Mouse (Mus musculus) neural tube, postnatal 0 days (tissue): ENCODE data around the gene Cpb1. TPM values are rescaled to one million over a fixed set of nuclear protein-coding genes. Genes with fewer than 3 reads are reported as not detected.

Source experiments
- microRNA-seq: library from miRNA; unstranded; fragments of <30 nt; microRNA quantifications from one replicate; pipeline ENCODE4, GENCODE M21; 2016
- polyA plus RNA-seq: library from polyadenylated mRNA; unstranded; fragments of >200 nt; fragmentation: Nextera tagmentation; extraction: Ambion mirVana; gene quantifications from 2 replicates; pipeline ENCODE4 v1.2.1, GENCODE M21; 2015

The Cpb1 gene
- 0.35 and 0.79 TPM in 2 replicates for polyA plus RNA-seq

DNA sequence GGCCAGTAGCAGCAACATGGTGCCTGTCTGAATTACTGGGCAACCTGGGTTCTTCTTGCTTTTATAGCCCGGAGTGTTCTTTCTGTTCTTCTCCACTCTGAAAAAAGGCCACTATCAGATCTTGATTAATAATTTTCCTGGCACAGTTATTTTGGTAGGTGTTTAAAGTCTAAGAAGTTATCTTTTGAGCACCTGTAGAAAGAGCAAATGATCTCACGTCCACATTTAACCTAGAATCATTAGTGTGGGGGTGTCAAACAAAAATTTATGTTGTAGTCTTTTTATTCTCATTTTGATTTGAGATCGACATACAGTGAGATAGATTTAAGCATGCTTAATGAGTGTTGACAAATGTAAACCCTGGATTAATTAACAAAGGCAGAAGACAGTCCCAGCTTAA, at the start of gene Cpb1:
Cpb1 (minus strand) TSS at position 101 of the 400 bp plus-strand sequence.

GRCm38 (mm10) chr3:20242050-20242449, 33.5 kb downstream of the Cpb1 start, which contains the start of gene Cpa3:
Gene Cpa3 (minus strand): TSS chr3:20242181.

Small RNA genes lying within 50 kb of the gene (microRNA-seq; reads per million reads assigned to microRNA genes)
- not detected for gene Mir7007

Other genes starting within 250 kb of the Cpb1 start
- gene Hps3, start 240.4 kb downstream of the Cpb1 start, polyA plus RNA-seq: 10.9 and 11.6 TPM in 2 replicates
- gene Hltf, start 217.9 kb downstream of the Cpb1 start, polyA plus RNA-seq: 7.1 and 10.9 TPM in 2 replicates
- gene Gyg, start 120.4 kb downstream of the Cpb1 start, polyA plus RNA-seq: 107 and 119 TPM in 2 replicates
- 0.25 and 0.35 TPM in 2 replicates for gene Cpa3, start 33.6 kb downstream of the Cpb1 start, polyA plus RNA-seq
- gene Agtr1b, start 91.4 kb upstream of the Cpb1 start, polyA plus RNA-seq: 0.14 and 0.72 TPM in 2 replicates